Mouse (Mus musculus) embryonic facial prominence, embryonic 11.5 days (tissue): ENCODE measurements around the gene Gm27029. TPM values are rescaled to one million over a fixed set of nuclear protein-coding genes. Genes with fewer than 3 reads are reported as not detected.
"Not testable (repeated sequence)": the region's sequence is repeated elsewhere in the genome, so short reads cannot be mapped to it uniquely, and the experiment has no call there.

Source experiments
- ATAC-seq: fragments of 200-750 bp; cut with Nextera tagmentation; replicated peaks from 2 replicates; pipeline ENCODE4 v1.8.0; 2017; ENCODE audit warnings: low read depth; ENCODE audit not compliant: insufficient number of reproducible peaks, low FRiP score, low TSS enrichment
- DNase-seq: peaks from one replicate; pipeline ENCODE4 v3.0.0-alpha.2; 2015; ENCODE audit warnings: low spot score
- H3K27ac ChIP-seq: fragments of 300-500 bp; sonication (generic); replicated peaks from 2 replicates; pipeline ENCODE4 v1.5.1; 2014; ENCODE audit warnings: mild to moderate bottlenecking, low read depth, low read length, control low read depth
- H3K27me3 ChIP-seq: fragments of 300-500 bp; sonication (generic); 2 replicates; pipeline ENCODE4 v1.6.1; 2014; ENCODE audit warnings: mild to moderate bottlenecking, low read length, moderate library complexity, mixed read lengths; ENCODE audit not compliant: control insufficient read depth, insufficient read depth
- H3K36me3 ChIP-seq: fragments of 300-500 bp; sonication (generic); replicated peaks from 2 replicates; pipeline ENCODE4 v1.6.1; 2014; ENCODE audit warnings: low read depth, mild to moderate bottlenecking, low read length, moderate library complexity, mixed read lengths; ENCODE audit not compliant: control insufficient read depth, insufficient read depth
- H3K4me1 ChIP-seq: fragments of 300-500 bp; sonication (generic); 2 replicates; pipeline ENCODE4 v1.6.1; 2014; ENCODE audit warnings: low read length, mixed read lengths; ENCODE audit not compliant: control insufficient read depth, insufficient read depth
- H3K4me2 ChIP-seq: fragments of 300-500 bp; sonication (generic); 2 replicates; pipeline ENCODE4 v1.6.1; 2014; ENCODE audit warnings: low read depth, mild to moderate bottlenecking, control low read depth, low read length, moderate library complexity
- H3K4me3 ChIP-seq: fragments of 300-500 bp; sonication (generic); 2 replicates; pipeline ENCODE4 v1.5.1; 2014; ENCODE audit warnings: low read depth, low read length, control low read depth
- H3K9ac ChIP-seq: fragments of 300-500 bp; sonication (generic); replicated peaks from 2 replicates; pipeline ENCODE4 v1.6.1; 2014; ENCODE audit warnings: mild to moderate bottlenecking, control low read depth, low read length
- H3K9me3 ChIP-seq: fragments of 300-500 bp; sonication (generic); replicated peaks from 2 replicates; pipeline ENCODE4 v1.6.1; 2016; ENCODE audit warnings: mild to moderate bottlenecking, low read length, inconsistent platforms, mixed read lengths; ENCODE audit not compliant: control insufficient read depth
- WGBS: fragments of 180-500 bp; shearing (Covaris S2); extraction: QIAGEN DNeasy Blood & Tissue Kit; methylation state at CpG from one replicate; pipeline ENCODE4 v1.1.7; 2014; 5-methylcytosine and 5-hydroxymethylcytosine counted together
- polyA plus RNA-seq: library from polyadenylated mRNA; unstranded; fragments of >200 nt; fragmentation: Nextera tagmentation; extraction: Ambion mirVana; gene quantifications from 2 replicates; pipeline ENCODE4 v1.2.1, GENCODE M21; 2014

Gm27029 gene
- 10.1 and 12.8 TPM in 2 replicates for polyA plus RNA-seq

DNA sequence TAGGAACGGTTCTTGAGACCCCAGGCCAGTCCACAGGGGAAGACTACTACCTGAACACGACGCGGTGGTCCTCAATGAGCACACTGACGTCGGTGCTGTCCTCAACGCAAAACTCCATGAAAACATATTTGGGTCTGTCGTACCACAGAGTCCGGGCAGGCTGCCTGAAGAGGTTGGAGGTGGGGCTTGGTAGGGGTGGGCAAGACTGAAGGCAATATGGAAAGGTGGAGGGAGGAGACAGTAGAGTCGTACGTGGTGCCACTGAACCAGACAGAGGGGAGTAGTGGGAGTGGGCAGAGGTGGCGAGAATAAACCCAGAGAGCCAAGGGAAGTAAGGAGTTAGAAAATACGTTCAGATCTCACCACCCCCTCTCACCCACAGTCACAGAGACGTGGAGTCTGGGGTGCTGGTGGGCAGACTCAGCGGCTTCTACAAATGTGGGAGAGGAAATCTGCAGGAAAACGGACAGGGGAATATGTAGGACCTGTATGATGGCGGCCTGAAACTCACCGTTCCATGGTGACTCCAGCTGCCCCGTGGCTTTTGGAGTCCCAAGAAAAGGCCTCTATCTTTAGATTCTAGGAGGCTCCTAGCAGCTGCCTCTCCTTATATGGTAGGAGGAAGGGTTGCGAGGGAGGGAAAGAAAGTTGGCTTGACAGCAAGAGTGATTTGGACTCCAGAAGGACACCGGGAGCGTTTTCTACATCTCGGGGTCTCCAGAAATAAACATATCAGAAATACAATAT, at the start of gene Gm27029:
Gm27029 (minus strand) TSS at position 692 of the 747 bp plus-strand sequence.
- H3K4me3 ChIP-seq, result peak within 1 kb of the TSS; percentile 74
- peak within 1 kb of the TSS; percentile 66 for H3K9ac ChIP-seq

DNA sequence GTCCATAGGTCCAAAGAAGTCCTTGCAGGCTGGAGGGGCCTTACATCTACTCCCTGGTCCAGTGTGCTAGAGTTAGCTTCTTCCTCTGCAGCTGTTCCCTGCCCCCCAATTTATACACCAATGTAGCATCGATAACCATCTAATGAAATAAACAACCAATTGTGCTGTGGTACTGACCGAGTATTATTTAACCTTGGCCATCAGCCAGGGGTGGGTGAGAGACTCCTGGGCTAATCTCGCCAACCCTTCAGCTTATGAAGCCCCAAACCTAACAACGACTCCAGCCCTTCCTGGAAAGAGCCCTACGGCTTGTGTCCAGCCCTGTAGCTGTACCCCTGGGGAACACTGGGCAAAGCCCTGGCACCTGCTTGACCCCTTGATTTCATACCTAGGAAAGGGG, 49.7 kb upstream of the Gm27029 start:
- H3K4me2 ChIP-seq, result no peak overlapping the region
- no peaks in the 10 kb centered on the region for H3K27me3 ChIP-seq
- no peaks in the 10 kb centered on the region for H3K9me3 ChIP-seq
- WGBS, result 83% methylated on average over 5 of the region's 5 CpGs
- peaks cover under 1% of the 10 kb centered on the region; the same call in 1 of the 2 replicates for H3K4me1 ChIP-seq
- no peak overlapping the region for H3K27ac ChIP-seq
- H3K9ac ChIP-seq, result no peak overlapping the region
- H3K36me3 ChIP-seq, result no peaks in the 10 kb centered on the region
- no peak for DNase-seq
- H3K4me3 ChIP-seq, result no peak overlapping the region
- no peak for ATAC-seq

More for the DNA sequence above, at the start of gene Gm27029:
- 4% methylated on average over 23 of the region's 23 CpGs for WGBS
- Histone ChIP-seq H3K4me1 (no peaks in the 10 kb centered on the region), H3K9me3 (no peaks in the 10 kb centered on the region), H3K4me2 (peak within 1 kb of the TSS; percentile 79), H3K27me3 (no peaks in the 10 kb centered on the region), H3K27ac (peak within 1 kb of the TSS; percentile 30), H3K36me3 (no peaks in the 10 kb centered on the region)
- peak; percentile 35; the same call in 1 of the 2 replicates for ATAC-seq
- no peak for DNase-seq

DNA sequence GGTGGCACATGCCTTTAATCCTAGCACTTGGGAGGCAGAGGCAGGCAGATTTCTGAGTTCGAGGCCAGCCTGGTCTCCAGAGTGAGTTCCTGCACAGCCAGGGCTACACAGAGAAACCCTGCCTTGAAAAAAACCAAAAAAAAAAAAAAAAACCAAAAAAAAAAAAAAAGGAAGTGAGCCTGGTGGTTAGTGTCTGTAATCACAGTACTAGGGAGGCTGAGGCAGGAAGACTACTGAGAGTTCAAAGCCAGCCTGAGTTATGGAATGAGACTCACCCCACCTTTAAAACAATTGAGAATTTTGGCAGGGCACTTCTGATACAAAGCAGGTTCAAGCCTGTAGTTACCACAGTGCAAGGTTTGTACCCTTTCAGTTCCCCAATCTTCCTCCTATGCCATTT, 49.1 kb upstream of the Gm27029 start:
- not testable (repeated sequence) for H3K36me3 ChIP-seq, H3K27ac ChIP-seq, H3K27me3 ChIP-seq, H3K4me1 ChIP-seq, DNase-seq, H3K4me2 ChIP-seq, H3K9ac ChIP-seq, ATAC-seq, H3K4me3 ChIP-seq, H3K9me3 ChIP-seq
- 90% methylated on average over 1 of the region's 1 CpGs for WGBS

DNA sequence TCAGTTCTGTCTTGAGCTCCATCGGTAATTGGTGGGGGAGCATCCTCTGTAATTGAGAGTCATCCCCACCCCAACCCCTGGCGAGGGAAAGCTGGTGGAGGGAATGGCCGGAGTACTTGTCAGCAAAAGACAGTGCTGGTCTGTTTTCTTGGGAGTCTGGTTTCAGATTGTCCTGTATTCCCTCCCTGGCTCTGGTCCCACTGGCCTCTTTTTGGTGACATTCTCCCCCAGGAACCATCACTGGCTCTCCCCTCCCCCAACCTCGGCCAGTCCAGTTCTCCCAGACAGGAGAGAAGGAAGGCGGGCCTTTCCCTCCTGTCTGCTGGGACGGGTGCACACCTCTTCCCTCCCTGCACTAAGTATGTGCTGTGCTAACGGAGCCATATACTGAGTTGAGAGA, 47.7 kb upstream of the Gm27029 start:
- Histone ChIP-seq H3K27ac (no peak overlapping the region), H3K4me3 (no peak overlapping the region), H3K4me2 (no peak overlapping the region), H3K9me3 (no peaks in the 10 kb centered on the region), H3K9ac (no peak overlapping the region), H3K36me3 (no peaks in the 10 kb centered on the region), H3K27me3 (no peaks in the 10 kb centered on the region), H3K4me1 (no peaks in the 10 kb centered on the region)
- DNase-seq (no peak), ATAC-seq (no peak)
- 43% methylated on average over 7 of the region's 7 CpGs for WGBS

DNA sequence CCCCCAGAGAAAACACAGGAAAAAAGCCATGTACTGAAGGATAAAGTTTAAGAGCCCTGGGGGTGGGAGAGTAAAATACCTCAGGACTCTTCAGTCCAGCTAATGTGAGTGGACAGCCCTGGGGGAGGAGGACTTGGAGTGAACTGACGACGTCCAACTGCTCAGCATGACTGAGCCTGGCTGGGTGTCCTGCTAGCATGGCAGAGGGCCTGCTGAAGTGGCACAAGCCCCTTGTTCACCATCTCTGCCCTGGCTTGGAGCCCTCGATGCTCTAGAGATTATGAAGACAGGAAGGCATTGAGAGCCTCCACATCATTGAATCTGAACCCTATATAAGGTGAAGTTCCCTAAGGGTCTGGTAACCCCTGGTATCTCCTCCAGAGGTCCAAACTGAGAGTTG, 47.3 kb upstream of the Gm27029 start:
- Histone ChIP-seq H3K36me3 (no peaks in the 10 kb centered on the region), H3K9me3 (no peaks in the 10 kb centered on the region), H3K27me3 (no peaks in the 10 kb centered on the region), H3K27ac (no peak overlapping the region), H3K9ac (no peak overlapping the region), H3K4me2 (no peak overlapping the region), H3K4me3 (no peak overlapping the region), H3K4me1 (no peaks in the 10 kb centered on the region)
- ATAC-seq (no peak), DNase-seq (no peak)
- 61% methylated on average over 3 of the region's 3 CpGs for WGBS

DNA sequence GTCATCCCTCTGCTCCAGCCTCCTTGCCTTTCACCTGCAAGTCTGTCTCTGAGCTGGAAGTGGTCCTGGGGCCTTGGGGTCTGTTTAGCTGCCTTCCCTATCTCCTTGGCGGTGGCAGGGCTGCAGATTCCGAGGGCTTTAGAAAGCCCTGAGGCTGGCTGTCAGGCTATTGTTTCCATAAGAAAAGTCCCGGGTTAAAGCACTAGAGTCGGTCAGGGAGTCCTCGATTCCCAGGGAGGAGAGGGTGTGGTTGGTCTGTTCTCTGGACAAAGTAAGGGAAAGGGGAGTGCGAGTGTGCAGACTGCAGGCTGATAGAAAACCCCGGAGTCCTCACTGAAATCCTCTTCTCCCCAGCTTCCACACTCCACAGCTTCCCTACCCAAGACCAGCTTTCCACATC, 45.6 kb upstream of the Gm27029 start:
- ATAC-seq (no peak), DNase-seq (no peak)
- Histone ChIP-seq H3K27me3 (no peaks in the 10 kb centered on the region), H3K27ac (no peak overlapping the region), H3K9ac (no peak overlapping the region), H3K9me3 (no peaks in the 10 kb centered on the region), H3K4me3 (no peak overlapping the region), H3K4me2 (no peak overlapping the region), H3K36me3 (no peaks in the 10 kb centered on the region), H3K4me1 (no peaks in the 10 kb centered on the region; the same call in 1 of the 2 replicates)
- WGBS, result 25% methylated on average over 7 of the region's 7 CpGs

DNA sequence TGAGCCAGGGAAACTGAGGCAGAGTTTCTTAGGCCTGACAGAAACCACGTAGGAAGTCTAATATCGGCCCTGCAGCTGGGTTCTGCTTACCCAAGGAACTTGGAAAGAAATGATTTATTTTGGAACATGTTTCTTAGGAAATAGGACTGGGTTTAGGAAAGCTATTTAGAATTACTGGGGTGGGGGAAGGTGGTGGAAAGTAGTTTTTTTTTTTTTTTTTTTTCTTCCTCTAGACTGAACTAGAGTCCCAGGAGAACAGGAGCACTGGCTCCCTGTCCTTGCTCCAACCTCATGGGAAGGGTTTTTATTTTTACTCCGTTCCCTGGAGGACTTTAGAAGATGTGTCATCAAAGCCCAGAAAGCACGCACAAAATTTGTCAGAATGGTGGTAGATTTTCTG, 44.6 kb upstream of the Gm27029 start:
- Histone ChIP-seq H3K9ac (peak overlapping the region; percentile 72; the same call in 1 of the 2 replicates), H3K27ac (no peak overlapping the region), H3K9me3 (no peaks in the 10 kb centered on the region), H3K4me3 (peak overlapping the region; percentile 70), H3K36me3 (no peaks in the 10 kb centered on the region), H3K4me2 (peak overlapping the region; percentile 76), H3K4me1 (peaks cover 5% of the 10 kb centered on the region; the same call in 1 of the 2 replicates), H3K27me3 (no peaks in the 10 kb centered on the region)
- WGBS, result 73% methylated on average over 4 of the region's 4 CpGs
- no peak for DNase-seq
- ATAC-seq, result no peak

DNA sequence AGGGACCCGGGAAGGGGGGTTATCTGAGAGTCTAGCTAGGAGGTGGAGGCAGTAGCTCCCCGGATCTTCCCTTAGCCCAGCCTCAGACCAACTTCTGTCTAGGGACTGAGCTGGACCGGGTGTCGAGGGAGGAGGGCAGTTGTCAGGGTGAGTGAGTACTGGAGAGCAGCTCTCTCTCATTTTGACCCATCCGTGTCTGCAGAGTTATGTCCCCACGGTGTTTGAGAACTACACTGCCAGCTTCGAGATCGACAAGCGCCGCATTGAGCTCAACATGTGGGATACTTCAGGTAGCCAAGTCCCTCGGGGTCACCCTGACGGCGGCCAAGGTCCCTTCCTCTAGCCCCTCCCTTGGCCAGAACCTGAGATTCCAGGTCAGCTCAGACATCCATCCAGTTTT, 44.1 kb upstream of the Gm27029 start:
- DNase-seq, result no peak
- Histone ChIP-seq H3K27ac (0 out of 2 replicates have a peak overlapping the region, but pooled peaks have one; percentile 8), H3K4me2 (peak overlapping the region; percentile 76), H3K36me3 (no peaks in the 10 kb centered on the region), H3K9me3 (no peaks in the 10 kb centered on the region), H3K4me1 (peaks cover 5% of the 10 kb centered on the region; the same call in 1 of the 2 replicates), H3K27me3 (no peaks in the 10 kb centered on the region), H3K9ac (peak overlapping the region; percentile 72), H3K4me3 (peak overlapping the region; percentile 70)
- no peak; the same call in 1 of the 2 replicates for ATAC-seq
- WGBS, result 4% methylated on average over 13 of the region's 13 CpGs
